Mouse (Mus musculus) megakaryocyte, embryonic 14.5 days (primary cell): ENCODE results near the gene Pygb. TPM values are rescaled to one million over a fixed set of nuclear protein-coding genes. Genes with fewer than 3 reads are reported as not detected.

Experiments used
- H3K27me3 ChIP-seq: replicated peaks from 2 replicates; pipeline ENCODE3; 2012; ENCODE audit warnings: inconsistent platforms
- H3K36me3 ChIP-seq: replicated peaks from 2 replicates; pipeline ENCODE3; 2012; ENCODE audit warnings: low read length, inconsistent platforms, mixed read lengths
- H3K4me1 ChIP-seq: 2 replicates; pipeline ENCODE4 v1.6.1; 2012; ENCODE audit warnings: inconsistent platforms
- H3K4me3 ChIP-seq: replicated peaks from 2 replicates; pipeline ENCODE3; 2012; ENCODE audit warnings: moderate library complexity, mild to moderate bottlenecking, inconsistent platforms
- H3K9me3 ChIP-seq: 2 replicates; pipeline ENCODE4 v1.6.1; 2012; ENCODE audit warnings: inconsistent platforms
- FLI1 ChIP-seq: IDR thresholded peaks from 2 replicates; pipeline ENCODE4 v1.6.1; 2012; ENCODE audit warnings: low read length, inconsistent platforms, mixed read lengths
- GATA1 ChIP-seq: IDR thresholded peaks from 3 replicates; pipeline ENCODE4 v1.6.1; 2012; ENCODE audit warnings: mixed read lengths, low read length, inconsistent platforms, borderline replicate concordance
- polyA plus RNA-seq: library from polyadenylated mRNA; stranded (reverse); fragments of >175 nt; gene quantifications from 2 replicates; pipeline ENCODE4 v1.2.3, GENCODE M21; 2012; ENCODE audit warnings: low replicate concordance; ENCODE audit not compliant: insufficient read depth

Gene Pygb
- polyA plus RNA-seq, 1 experiment: 43.3 TPM

DNA sequence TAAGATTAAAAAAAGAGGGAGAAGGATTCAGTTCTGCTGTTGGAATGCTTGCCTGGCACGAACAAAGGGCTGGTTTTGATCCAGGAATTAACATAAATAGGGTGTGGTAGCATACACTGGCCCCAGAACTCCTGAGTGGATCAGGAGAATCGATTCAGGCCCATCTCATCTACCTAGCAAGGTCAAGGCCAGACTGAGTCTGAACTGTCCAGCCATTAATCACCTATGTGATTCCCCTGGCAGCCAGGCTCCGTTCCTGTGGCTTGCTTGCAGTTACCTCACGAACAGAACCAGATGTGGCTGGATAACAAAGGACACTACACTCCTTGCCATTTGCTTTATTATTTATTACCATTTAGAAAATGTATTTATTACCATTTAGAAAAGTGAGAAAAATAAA lies 6.8 kb downstream of the Pygb start:
- TF ChIP-seq FLI1 (no peak), GATA1 (no peak)
- H3K4me3 ChIP-seq: no peak overlapping the region
- H3K4me1 ChIP-seq: peaks cover 41% of the 10 kb centered on the region
- H3K27me3 ChIP-seq: no peaks in the 10 kb centered on the region
- no peaks in the 10 kb centered on the region for H3K9me3 ChIP-seq
- H3K36me3 ChIP-seq: peaks cover 86% of the 10 kb centered on the region

DNA sequence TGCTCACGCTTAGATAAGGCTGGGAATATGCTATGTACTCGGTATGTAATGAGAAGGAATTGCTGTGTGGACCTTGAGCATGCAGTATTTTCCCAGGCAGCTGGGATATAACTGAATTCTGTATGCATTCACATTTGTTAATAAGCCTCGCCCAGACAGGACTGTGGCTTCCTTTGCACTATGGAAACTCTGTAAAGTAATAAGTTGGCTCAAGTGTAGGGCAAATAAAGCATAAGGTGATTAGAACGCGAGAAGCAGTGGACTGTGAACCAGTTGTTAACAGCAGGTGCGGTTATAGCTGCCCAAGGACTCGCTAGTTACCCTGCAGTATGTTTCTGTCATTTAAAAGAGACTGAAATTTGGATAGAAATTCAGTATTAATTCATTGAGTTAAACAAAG lies 11.5 kb downstream of the Pygb start:
- peaks cover 18% of the 10 kb centered on the region for H3K4me1 ChIP-seq
- no peaks in the 10 kb centered on the region for H3K27me3 ChIP-seq
- H3K9me3 ChIP-seq: no peaks in the 10 kb centered on the region
- TF ChIP-seq FLI1: no peak
- no peak for TF ChIP-seq GATA1
- H3K4me3 ChIP-seq: no peak overlapping the region
- peaks cover 97% of the 10 kb centered on the region for H3K36me3 ChIP-seq

DNA sequence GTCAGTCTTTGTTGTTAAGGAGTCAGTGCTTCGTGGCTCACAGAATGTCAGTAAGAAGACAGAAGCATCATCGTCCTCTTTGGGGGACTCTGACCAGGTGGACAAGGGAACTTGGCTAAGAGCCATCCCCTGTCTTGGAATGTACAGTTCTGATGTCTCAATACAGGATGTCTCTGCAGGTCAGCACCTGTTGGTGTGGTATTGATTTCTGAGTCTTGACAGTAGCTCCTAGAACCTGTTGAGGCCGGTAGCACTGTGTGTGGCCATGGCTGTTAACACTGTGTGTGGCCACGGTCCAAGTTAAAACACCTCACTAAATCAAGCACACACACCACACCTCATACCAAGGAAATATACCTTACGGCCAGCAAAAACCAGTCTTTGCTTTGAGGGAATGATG lies 14.1 kb downstream of the Pygb start:
- no peak for TF ChIP-seq GATA1
- TF ChIP-seq FLI1: no peak
- Histone ChIP-seq H3K9me3 (no peaks in the 10 kb centered on the region), H3K36me3 (peaks cover 97% of the 10 kb centered on the region), H3K4me3 (no peak overlapping the region), H3K4me1 (peaks cover 11% of the 10 kb centered on the region), H3K27me3 (no peaks in the 10 kb centered on the region)

DNA sequence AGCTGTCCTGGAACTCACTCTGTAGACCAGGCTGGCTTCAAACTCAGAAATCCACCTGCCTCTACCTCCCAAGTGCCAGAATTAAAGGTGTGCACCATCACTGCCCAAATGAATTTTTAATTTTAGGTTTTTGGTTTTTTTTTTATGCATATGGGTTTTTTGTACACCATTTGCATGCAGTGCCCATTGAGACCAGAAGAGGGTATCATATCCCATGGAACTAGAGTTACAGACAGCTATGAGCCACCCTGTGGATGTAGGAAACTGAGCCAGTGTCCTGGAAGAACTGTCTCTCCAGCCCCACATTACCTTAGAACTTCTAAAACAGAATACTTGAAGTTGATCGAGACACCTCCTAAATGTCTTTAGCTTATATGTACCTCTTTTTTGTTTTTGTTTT lies 16.5 kb downstream of the Pygb start:
- Histone ChIP-seq H3K27me3 (no peaks in the 10 kb centered on the region), H3K36me3 (peaks cover 98% of the 10 kb centered on the region), H3K9me3 (no peaks in the 10 kb centered on the region), H3K4me3 (no peak overlapping the region), H3K4me1 (peaks cover 15% of the 10 kb centered on the region)
- TF ChIP-seq FLI1 (no peak), GATA1 (no peak)

DNA sequence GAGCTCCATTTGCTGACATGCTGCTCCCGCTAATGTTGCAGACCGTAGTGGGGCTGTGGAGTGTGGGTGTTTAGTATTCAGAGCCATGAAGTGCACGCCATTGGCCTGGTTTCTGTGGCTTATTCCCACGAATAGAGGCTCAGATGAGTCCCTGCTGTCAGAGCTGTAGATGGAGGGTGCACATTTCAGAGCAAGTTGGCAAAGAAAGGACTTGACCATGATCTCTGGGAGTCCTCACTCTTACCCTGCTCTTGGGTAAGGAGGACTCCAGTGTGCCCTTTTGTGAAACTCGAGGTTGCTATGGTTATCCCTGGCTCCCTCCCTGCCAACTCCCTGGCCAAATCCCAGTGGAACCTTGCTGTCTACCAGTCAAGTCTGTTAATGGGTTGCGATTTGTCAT lies 21.8 kb downstream of the Pygb start:
- no peaks in the 10 kb centered on the region for H3K27me3 ChIP-seq
- no peaks in the 10 kb centered on the region for H3K9me3 ChIP-seq
- no peak for TF ChIP-seq GATA1
- TF ChIP-seq FLI1: no peak
- peaks cover 100% of the 10 kb centered on the region for H3K36me3 ChIP-seq
- peaks cover 10% of the 10 kb centered on the region; the same call in 1 of the 2 replicates for H3K4me1 ChIP-seq
- H3K4me3 ChIP-seq: no peak overlapping the region

DNA sequence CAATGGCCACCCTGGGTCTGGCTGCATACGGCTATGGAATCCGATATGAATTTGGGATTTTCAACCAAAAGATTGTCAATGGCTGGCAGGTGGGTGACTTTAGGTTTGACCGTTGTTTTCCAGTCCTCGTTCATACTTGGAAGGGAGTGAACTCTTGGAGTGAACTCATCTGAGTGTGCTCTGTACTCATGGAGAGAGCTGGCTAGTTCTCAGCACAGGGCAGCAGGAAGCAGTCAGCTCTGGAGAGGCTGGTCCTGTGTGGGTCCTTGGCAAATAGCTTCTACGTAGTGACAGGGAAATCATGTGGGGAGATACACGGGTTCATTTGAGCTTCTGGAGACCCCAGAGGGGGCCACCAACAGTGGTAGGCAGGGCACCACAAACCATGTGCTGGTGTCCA lies 22.3 kb downstream of the Pygb start:
- H3K4me3 ChIP-seq: no peak overlapping the region
- TF ChIP-seq FLI1: no peak
- no peak for TF ChIP-seq GATA1
- H3K27me3 ChIP-seq: no peaks in the 10 kb centered on the region
- no peaks in the 10 kb centered on the region for H3K9me3 ChIP-seq
- H3K4me1 ChIP-seq: peaks cover 10% of the 10 kb centered on the region; the same call in 1 of the 2 replicates
- peaks cover 100% of the 10 kb centered on the region for H3K36me3 ChIP-seq

DNA sequence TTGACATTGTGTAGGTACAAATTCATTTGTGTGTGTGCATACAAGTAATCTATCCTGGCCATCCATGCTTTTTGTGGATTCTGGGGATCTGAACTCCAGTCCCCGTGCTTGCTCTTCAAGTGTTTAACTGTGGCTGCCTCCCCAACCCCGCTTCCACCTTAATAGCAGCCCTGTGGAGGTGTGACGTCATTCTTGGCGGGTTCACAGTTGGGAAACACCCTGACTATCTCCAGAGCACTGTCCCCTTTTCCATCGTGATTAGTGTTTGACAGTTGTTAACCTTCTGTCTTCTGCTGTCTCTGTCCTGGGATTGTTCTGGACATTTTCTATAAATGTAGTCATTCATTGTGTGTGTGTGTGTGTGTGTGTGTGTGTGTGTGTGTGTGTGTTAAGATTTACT lies 24.1 kb downstream of the Pygb start:
- H3K36me3 ChIP-seq: peaks cover 100% of the 10 kb centered on the region

DNA sequence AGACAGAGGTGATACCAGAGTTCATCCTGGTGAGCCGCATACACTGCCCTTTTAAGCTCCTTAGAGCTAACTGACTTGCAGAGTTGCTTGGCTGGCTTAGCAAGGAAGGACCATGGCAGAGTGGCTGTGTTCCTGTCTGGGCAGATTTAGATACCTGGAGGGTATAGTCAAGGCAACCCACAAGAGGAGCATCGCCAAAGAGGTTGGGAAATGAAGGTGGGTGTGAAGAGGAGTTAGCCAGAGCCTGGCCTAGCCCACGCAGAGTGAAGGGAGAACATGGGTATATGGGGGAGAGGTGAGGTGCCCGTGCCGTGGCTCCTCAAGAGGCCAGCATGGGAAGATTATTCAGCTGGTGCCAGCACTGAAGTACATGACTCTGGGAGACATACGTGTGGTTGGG lies 26.3 kb downstream of the Pygb start:
- Histone ChIP-seq H3K36me3 (peaks cover 100% of the 10 kb centered on the region), H3K9me3 (no peaks in the 10 kb centered on the region), H3K4me3 (no peak overlapping the region), H3K27me3 (no peaks in the 10 kb centered on the region), H3K4me1 (no peaks in the 10 kb centered on the region; the same call in 1 of the 2 replicates)
- TF ChIP-seq FLI1 (no peak), GATA1 (no peak)

More for the DNA sequence above, 24.1 kb downstream of the Pygb start:
- Histone ChIP-seq H3K4me1 (peaks cover 10% of the 10 kb centered on the region; the same call in 1 of the 2 replicates), H3K27me3 (no peaks in the 10 kb centered on the region), H3K9me3 (no peaks in the 10 kb centered on the region), H3K4me3 (no peak overlapping the region)
- TF ChIP-seq FLI1: no peak
- no peak for TF ChIP-seq GATA1

DNA sequence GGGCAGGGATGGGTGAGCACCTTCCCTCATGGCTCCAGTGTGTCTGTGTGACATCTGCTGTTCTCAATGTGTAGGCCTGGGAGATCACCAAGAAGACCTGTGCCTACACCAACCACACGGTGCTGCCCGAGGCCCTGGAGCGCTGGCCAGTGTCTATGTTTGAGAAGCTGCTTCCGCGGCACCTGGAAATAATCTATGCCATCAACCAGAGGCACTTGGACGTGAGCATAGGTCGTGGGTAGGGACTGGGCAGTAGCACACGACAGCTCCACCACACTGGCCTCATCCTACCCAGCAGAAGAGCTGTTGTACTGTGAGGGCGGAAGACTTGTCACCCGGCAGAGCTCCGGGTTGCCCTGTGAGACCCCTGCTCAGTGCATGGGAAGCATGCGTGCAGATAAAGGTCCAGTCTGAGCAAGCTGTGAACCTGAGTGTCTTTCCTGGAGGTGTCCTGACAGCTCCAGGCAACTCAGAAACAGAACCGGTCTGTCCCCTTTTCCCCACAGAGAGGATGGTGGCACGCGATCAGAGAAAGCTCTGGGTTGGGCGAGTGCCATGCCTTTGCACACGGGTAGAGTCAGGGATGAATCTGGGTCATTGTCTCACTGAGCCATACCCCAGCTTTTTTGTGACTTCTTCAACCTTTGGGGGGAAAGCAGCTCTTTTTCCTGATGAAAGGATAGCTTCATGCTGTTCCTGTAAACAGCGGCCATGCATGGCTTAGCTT lies 30.3 kb downstream of the Pygb start:
- TF ChIP-seq GATA1 (no peak), FLI1 (no peak)
- Histone ChIP-seq H3K4me1 (peaks cover 3% of the 10 kb centered on the region; the same call in 1 of the 2 replicates), H3K9me3 (no peaks in the 10 kb centered on the region), H3K4me3 (no peak overlapping the region), H3K27me3 (no peaks in the 10 kb centered on the region), H3K36me3 (peaks cover 98% of the 10 kb centered on the region)

DNA sequence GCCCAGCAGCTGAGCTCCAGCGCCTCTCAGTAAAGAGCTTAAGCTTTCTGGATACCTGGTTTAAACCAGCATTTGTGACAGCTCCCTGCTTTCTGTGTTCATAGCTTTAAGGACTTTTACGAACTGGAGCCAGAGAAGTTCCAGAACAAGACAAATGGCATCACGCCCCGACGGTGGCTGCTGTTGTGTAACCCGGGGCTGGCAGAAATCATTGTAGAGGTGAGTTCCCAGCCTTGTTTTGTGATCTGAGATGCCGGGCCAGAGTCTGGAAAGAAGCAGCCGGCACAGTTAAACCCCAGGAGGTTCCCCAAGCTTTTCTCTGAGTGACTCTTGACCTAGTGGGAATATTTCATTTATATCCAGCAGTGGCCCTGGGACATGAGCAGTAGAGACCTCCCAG lies 32.2 kb downstream of the Pygb start:
- no peak for TF ChIP-seq GATA1
- no peak for TF ChIP-seq FLI1
- Histone ChIP-seq H3K4me3 (no peak overlapping the region), H3K36me3 (peaks cover 98% of the 10 kb centered on the region), H3K4me1 (peaks cover 22% of the 10 kb centered on the region), H3K9me3 (no peaks in the 10 kb centered on the region), H3K27me3 (no peaks in the 10 kb centered on the region)
